Mouse (Mus musculus): Measurements from ENCODE around the gene Arhgef39.
A peak's percentile ranks its signal among the peaks of the same experiment; 100 is the strongest.

- TF ChIP-seq POLR2AphosphoS2 (IDR thresholded peaks at IDR 0.05; ENCODE audit: insufficient read length, low read depth) (peak; percentile 69), POLR2A (IDR thresholded peaks at IDR 0.05; ENCODE audit: insufficient read length, low read depth) (no peak), MYOD1 (IDR thresholded peaks at IDR 0.05; ENCODE audit: control insufficient read depth in 1 of 3, insufficient read length in 2 of 3, low read depth in 2 of 3) (no peak), TCF12 (IDR thresholded peaks at IDR 0.05; ENCODE audit: insufficient read depth, poor library complexity, severe bottlenecking) (no peak), E2F4 (IDR thresholded peaks at IDR 0.05; ENCODE audit: insufficient read depth) (no peak), USF1 (IDR thresholded peaks at IDR 0.05; ENCODE audit: low read depth) (no peak), MYOG (IDR thresholded peaks at IDR 0.05; ENCODE audit: control insufficient read depth in 1 of 3, insufficient read depth in 1 of 3, insufficient read length in 2 of 3, low read depth in 2 of 3) (no peak), MAX (IDR thresholded peaks at IDR 0.05; ENCODE audit: low read depth) (no peak)
Measured at GRCm38 (mm10) chr4:43508666-43508997, 9.1 kb upstream of the Arhgef39 start.

All from myocyte (in vitro differentiated cells).